Mouse (Mus musculus) cortical plate, adult 2 months (tissue): ENCODE results near the gene Gnb1l.

Experiments
- CTCF ChIP-seq: fragments of 200-500 bp; IDR thresholded peaks from 2 replicates; pipeline ENCODE4 v1.5.1; 2011; ENCODE audit warnings: mild to moderate bottlenecking, control low read depth, low read length; ENCODE audit not compliant: insufficient read depth; ENCODE audit errors: extremely low read depth
- POLR2A ChIP-seq: fragments of 200-500 bp; IDR thresholded peaks from 2 replicates; pipeline ENCODE4 v1.6.1; 2011; ENCODE audit warnings: mild to moderate bottlenecking, low read length, control low read depth; ENCODE audit not compliant: insufficient read depth; ENCODE audit errors: extremely low read depth

GRCm38 (mm10) chr16:18480933-18481485 is 17.5 kb upstream of the Gnb1l start:
- no peak for TF ChIP-seq POLR2A
- TF ChIP-seq CTCF = no peak
